Mouse (Mus musculus) retina, postnatal 1 day (tissue): ENCODE data around the gene Nlrp1b.

Experiments
- DNase-seq: peaks from one replicate; pipeline ENCODE4 v3.0.0-alpha.2; 2012

The Nlrp1b gene

GRCm38 (mm10) chr11:71230684-71231480, at the start of gene Nlrp1b:
TSS of gene Nlrp1b (minus strand) at chr11:71230733.
- no peak for DNase-seq

- DNase-seq: no peak
These were observed 30.5 kb upstream of the Nlrp1b start for GRCm38 (mm10) chr11:71261036-71261435.

- DNase-seq: no peak
These were observed 20.8 kb upstream of the Nlrp1b start for GRCm38 (mm10) chr11:71251333-71251732.

- no peak for DNase-seq
These were observed 5.9 kb downstream of the Nlrp1b start for GRCm38 (mm10) chr11:71224614-71225013.

- DNase-seq: no peak
These were observed 27.8 kb downstream of the Nlrp1b start for GRCm38 (mm10) chr11:71202703-71203102.

GRCm38 (mm10) chr11:71199349-71199748, 31.2 kb downstream of the Nlrp1b start:
- no peak for DNase-seq

GRCm38 (mm10) chr11:71169633-71170032, 60.9 kb downstream of the Nlrp1b start:
- no peak for DNase-seq

- DNase-seq: no peak
These were observed 66.4 kb downstream of the Nlrp1b start for GRCm38 (mm10) chr11:71164139-71164538.

GRCm38 (mm10) chr11:71159439-71160136, 70.9 kb downstream of the Nlrp1b start:
- no peak for DNase-seq

- no peak for DNase-seq
These were observed 75.3 kb downstream of the Nlrp1b start for GRCm38 (mm10) chr11:71155272-71155671.

GRCm38 (mm10) chr11:71144661-71145060, 85.9 kb downstream of the Nlrp1b start, which contains the start of gene Nlrp1a:
TSS of gene Nlrp1a (minus strand) at chr11:71144704.
- no peak for DNase-seq

GRCm38 (mm10) chr11:71142031-71142430, 88.5 kb downstream of the Nlrp1b start:
- no peak for DNase-seq

GRCm38 (mm10) chr11:71107128-71107527, 123.4 kb downstream of the Nlrp1b start:
- DNase-seq: no peak

GRCm38 (mm10) chr11:71106261-71107021, 124.1 kb downstream of the Nlrp1b start:
- DNase-seq: peak; percentile 6

GRCm38 (mm10) chr11:71103931-71104330, 126.6 kb downstream of the Nlrp1b start:
- no peak for DNase-seq
